In genomic region chr11:100574188-100574587, GRCm38 (mm10) we compare ENCODE assay signal across 7 mouse cellular contexts. TPM values are rescaled to one million over a fixed set of nuclear protein-coding genes. Genes with fewer than 3 reads are reported as not detected.
DNase-seq lines count a peak whose midpoint lies in the region; ATAC-seq and TF ChIP-seq lines count a peak whose summit lies in the region.

No protein-coding gene starts in this region.

- no peak for DNase-seq in lung, postnatal 10 days
- no peak for DNase-seq in embryonic facial prominence, embryonic 10.5 days (ENCODE audit: low spot score)
- DNase-seq in layer of hippocampus, adult 9-11 months: no peak
- DNase-seq in adrenal gland, postnatal 14 days: no peak

- H3K4me1 ChIP-seq in lung, embryonic 15.5 days: peaks cover 19% of the 10 kb centered on the region
- peaks cover 37% of the 10 kb centered on the region for H3K4me1 ChIP-seq in embryonic facial prominence, embryonic 10.5 days
- H3K4me1 ChIP-seq in intestine, postnatal 0 days (replicated peaks; ENCODE audit: control insufficient read depth, insufficient read depth, low read length): no peaks in the 10 kb centered on the region
- peaks cover 32% of the 10 kb centered on the region for H3K4me1 ChIP-seq in olfactory bulb, adult 2 months (ENCODE audit: control insufficient read depth, insufficient read depth, low read length)

- H3K4me2 ChIP-seq in lung, embryonic 15.5 days: peak overlapping the region; percentile 65
- peak overlapping the region; percentile 75 for H3K4me2 ChIP-seq in intestine, postnatal 0 days (replicated peaks; ENCODE audit: low read depth)

- no peak for TF ChIP-seq POLR2A in olfactory bulb, adult 2 months (IDR thresholded peaks at IDR 0.05; ENCODE audit: insufficient read depth, low read depth, low read length)

- TF ChIP-seq CTCF in intestine, postnatal 0 days (IDR thresholded peaks at IDR 0.05; ENCODE audit: low read depth): no peak
- TF ChIP-seq CTCF in olfactory bulb, adult 2 months (IDR thresholded peaks at IDR 0.05; ENCODE audit: insufficient read depth, low read depth, low read length): no peak

- no peaks in the 10 kb centered on the region for H3K9me3 ChIP-seq in lung, embryonic 15.5 days
- H3K9me3 ChIP-seq in embryonic facial prominence, embryonic 10.5 days: no peaks in the 10 kb centered on the region
- H3K9me3 ChIP-seq in intestine, postnatal 0 days (ENCODE audit: control insufficient read depth): no peaks in the 10 kb centered on the region

- peaks cover 5% of the 10 kb centered on the region for H3K36me3 ChIP-seq in lung, embryonic 15.5 days
- peaks cover 28% of the 10 kb centered on the region for H3K36me3 ChIP-seq in embryonic facial prominence, embryonic 10.5 days (replicated peaks)
- H3K36me3 ChIP-seq in intestine, postnatal 0 days (ENCODE audit: control insufficient read depth, insufficient read depth): peaks cover 3% of the 10 kb centered on the region; the same call in 1 of the 2 replicates

- H3K4me3 ChIP-seq in lung, embryonic 15.5 days: peak overlapping the region; percentile 72
- H3K4me3 ChIP-seq in embryonic facial prominence, embryonic 10.5 days: peak overlapping the region; percentile 79
- peak overlapping the region; percentile 72 for H3K4me3 ChIP-seq in intestine, postnatal 0 days (ENCODE audit: low read depth, low read length)
- H3K4me3 ChIP-seq in olfactory bulb, adult 2 months (ENCODE audit: insufficient read depth, low read depth, low read length): peak overlapping the region; percentile 77; the same call in 1 of the 2 replicates

- H3K9ac ChIP-seq in lung, embryonic 15.5 days: no peak overlapping the region
- H3K9ac ChIP-seq in intestine, postnatal 0 days (ENCODE audit: low read depth, low read length): no peak overlapping the region

- H3K27ac ChIP-seq in lung, embryonic 15.5 days: peak overlapping the region; percentile 68
- H3K27ac ChIP-seq in embryonic facial prominence, embryonic 10.5 days (replicated peaks): peak overlapping the region; percentile 84; the same call in 1 of the 2 replicates
- 0 out of 2 replicates have a peak overlapping the region, but pooled peaks have one; percentile 15 for H3K27ac ChIP-seq in intestine, postnatal 0 days (ENCODE audit: low read depth, low read length)
- no peak overlapping the region for H3K27ac ChIP-seq in olfactory bulb, adult 2 months (ENCODE audit: insufficient read depth, low read depth, low read length)

- 76% methylated on average over 3 of the region's 3 CpGs for WGBS in lung, embryonic 15.5 days
- WGBS in embryonic facial prominence, embryonic 10.5 days: 91% methylated on average over 3 of the region's 3 CpGs
- WGBS in intestine, postnatal 0 days: 72% methylated on average over 3 of the region's 3 CpGs
- 85% methylated on average over 3 of the region's 3 CpGs for WGBS in olfactory bulb, adult 2 months

- ATAC-seq in lung, embryonic 15.5 days (ENCODE audit: borderline replicate concordance, extremely low read depth, low FRiP score, low TSS enrichment): no peak
- ATAC-seq in intestine, postnatal 0 days: no peak

- H3K27me3 ChIP-seq in lung, embryonic 15.5 days: peaks cover 3% of the 10 kb centered on the region; the same call in 1 of the 2 replicates
- peaks cover 41% of the 10 kb centered on the region for H3K27me3 ChIP-seq in embryonic facial prominence, embryonic 10.5 days (replicated peaks; ENCODE audit: low read depth, poor library complexity, severe bottlenecking)
- no peaks in the 10 kb centered on the region for H3K27me3 ChIP-seq in intestine, postnatal 0 days (replicated peaks; ENCODE audit: control insufficient read depth, insufficient read depth, low read length)

RNA-seq across cellular contexts. Expression of gene Cnp, which starts 0.5 kb away (rescaled TPM):
- 28.7 and 32.3 TPM in 2 replicates for polyA plus RNA-seq in lung, embryonic 15.5 days (2015; fragmentation: Nextera tagmentation; extraction: Ambion mirVana)
- 21.3 and 25.1 TPM in 2 replicates for polyA plus RNA-seq in embryonic facial prominence, embryonic 10.5 days (2016; fragmentation: Nextera tagmentation; extraction: Ambion mirVana)
- 15.6 and 16.3 TPM in 2 replicates for polyA plus RNA-seq in intestine, postnatal 0 days (2015; fragmentation: Nextera tagmentation; extraction: Ambion mirVana)
- polyA plus RNA-seq in olfactory bulb, adult 2 months (2012; ENCODE audit: insufficient read depth, insufficient read length, low replicate concordance, missing spikeins): not detected in 2 replicates
- 35.5 and 38.4 TPM in 2 replicates for total RNA-seq in adrenal gland, postnatal 14 days (2021)

RNA-seq across cellular contexts. Expression of gene Ttc25, which starts 28.8 kb away (rescaled TPM):
- 1.6 and 2.6 TPM in 2 replicates for polyA plus RNA-seq in lung, embryonic 15.5 days (2015; fragmentation: Nextera tagmentation; extraction: Ambion mirVana)
- polyA plus RNA-seq in embryonic facial prominence, embryonic 10.5 days (2016; fragmentation: Nextera tagmentation; extraction: Ambion mirVana): 1.4 and 1.7 TPM in 2 replicates
- 0.18 and 0.22 TPM in 2 replicates for polyA plus RNA-seq in intestine, postnatal 0 days (2015; fragmentation: Nextera tagmentation; extraction: Ambion mirVana)
- polyA plus RNA-seq in olfactory bulb, adult 2 months (2012; ENCODE audit: insufficient read depth, insufficient read length, low replicate concordance, missing spikeins): not detected in 2 replicates
- 1.3 TPM in 2 replicates for total RNA-seq in adrenal gland, postnatal 14 days (2021)

RNA-seq across cellular contexts. Expression of gene Nkiras2, which starts 44.9 kb away (rescaled TPM):
- 57.1 and 58.7 TPM in 2 replicates for polyA plus RNA-seq in lung, embryonic 15.5 days (2015; fragmentation: Nextera tagmentation; extraction: Ambion mirVana)
- 77.2 and 81.4 TPM in 2 replicates for polyA plus RNA-seq in embryonic facial prominence, embryonic 10.5 days (2016; fragmentation: Nextera tagmentation; extraction: Ambion mirVana)
- 52.2 and 55.7 TPM in 2 replicates for polyA plus RNA-seq in intestine, postnatal 0 days (2015; fragmentation: Nextera tagmentation; extraction: Ambion mirVana)
- polyA plus RNA-seq in olfactory bulb, adult 2 months (2012; ENCODE audit: insufficient read depth, insufficient read length, low replicate concordance, missing spikeins): not detected in 2 replicates
- total RNA-seq in adrenal gland, postnatal 14 days (2021): 41.1 and 44.4 TPM in 2 replicates

RNA-seq across cellular contexts. Expression of gene Dnajc7, which starts 45.8 kb away (rescaled TPM):
- polyA plus RNA-seq in lung, embryonic 15.5 days (2015; fragmentation: Nextera tagmentation; extraction: Ambion mirVana): 215 and 229 TPM in 2 replicates
- polyA plus RNA-seq in embryonic facial prominence, embryonic 10.5 days (2016; fragmentation: Nextera tagmentation; extraction: Ambion mirVana): 272 and 279 TPM in 2 replicates
- 72.9 and 80.2 TPM in 2 replicates for polyA plus RNA-seq in intestine, postnatal 0 days (2015; fragmentation: Nextera tagmentation; extraction: Ambion mirVana)
- polyA plus RNA-seq in olfactory bulb, adult 2 months (2012; ENCODE audit: insufficient read depth, insufficient read length, low replicate concordance, missing spikeins): 670 TPM in 1 of 2 replicates, not detected in the other
- 217 and 264 TPM in 2 replicates for total RNA-seq in adrenal gland, postnatal 14 days (2021)

RNA-seq across cellular contexts. Expression of gene Acly, which starts 46.4 kb away (rescaled TPM):
- polyA plus RNA-seq in lung, embryonic 15.5 days (2015; fragmentation: Nextera tagmentation; extraction: Ambion mirVana): 151 and 153 TPM in 2 replicates
- 291 and 321 TPM in 2 replicates for polyA plus RNA-seq in embryonic facial prominence, embryonic 10.5 days (2016; fragmentation: Nextera tagmentation; extraction: Ambion mirVana)
- polyA plus RNA-seq in intestine, postnatal 0 days (2015; fragmentation: Nextera tagmentation; extraction: Ambion mirVana): 29.3 and 29.5 TPM in 2 replicates
- polyA plus RNA-seq in olfactory bulb, adult 2 months (2012; ENCODE audit: insufficient read depth, insufficient read length, low replicate concordance, missing spikeins): not detected in 2 replicates
- 805 and 809 TPM in 2 replicates for total RNA-seq in adrenal gland, postnatal 14 days (2021)
